Mouse (Mus musculus) MEL (cell line): ENCODE data around the gene Synpo2. TPM values are rescaled to one million over a fixed set of nuclear protein-coding genes. Genes with fewer than 3 reads are reported as not detected.

Source experiments
- DNase-seq: peaks from one replicate; pipeline ENCODE4 v3.0.0; 2011; ENCODE audit warnings: low read depth, low spot score
- H3K27ac ChIP-seq: 2 replicates; pipeline ENCODE4 v1.5.1; 2012; ENCODE audit warnings: low read depth, mild to moderate bottlenecking, control low read depth, low read length, moderate library complexity; ENCODE audit not compliant: control insufficient read depth
- H3K27me3 ChIP-seq, 2 experiments: fragments of 150-350 bp in 1 of 2; sonication (generic) in 1 of 2; 2 replicates each; pipeline ENCODE4 v1.6.1; 2012; ENCODE audit warnings: low read length in 2 of 2, mild to moderate bottlenecking in 2 of 2, improper control_type of control experiment in 1 of 2, moderate library complexity in 1 of 2; ENCODE audit not compliant: insufficient read depth in 2 of 2, control insufficient read depth in 1 of 2
- H3K36me3 ChIP-seq, 2 experiments: 2 replicates each; pipeline ENCODE4 v1.6.1; 2012 to 2014; ENCODE audit warnings: low read length in 2 of 2, improper control_type of control experiment in 1 of 2, inconsistent platforms in 1 of 2, mild to moderate bottlenecking in 1 of 2; ENCODE audit not compliant: insufficient read depth in 2 of 2, control insufficient read depth in 1 of 2
- H3K4me1 ChIP-seq, 2 experiments: fragments of 150-350 bp in 1 of 2; sonication (generic) in 1 of 2; 2 replicates each; pipeline ENCODE4 v1.6.1; 2012; ENCODE audit warnings: low read length in 2 of 2, improper control_type of control experiment in 1 of 2, mild to moderate bottlenecking in 1 of 2; ENCODE audit not compliant: insufficient read depth in 2 of 2, control insufficient read depth in 1 of 2
- H3K4me3 ChIP-seq, 2 experiments: fragments of 150-350 bp in 1 of 2; sonication (generic) in 1 of 2; 2 replicates each; pipeline ENCODE4 v1.5.1; 2012; ENCODE audit warnings: low read depth in 2 of 2, low read length in 2 of 2, mild to moderate bottlenecking in 2 of 2, moderate library complexity in 2 of 2, control low read depth in 1 of 2, improper control_type of control experiment in 1 of 2; ENCODE audit not compliant: control insufficient read depth in 1 of 2, insufficient read depth in 1 of 2
- H3K79me2 ChIP-seq: 2 replicates; pipeline ENCODE4 v1.6.1; 2012; ENCODE audit warnings: mild to moderate bottlenecking, low read length, moderate library complexity; ENCODE audit not compliant: control insufficient read depth, poor library complexity, insufficient read depth
- H3K9ac ChIP-seq: 2 replicates; pipeline ENCODE4 v1.6.1; 2012; ENCODE audit warnings: low read depth, mild to moderate bottlenecking, control low read depth, low read length, moderate library complexity; ENCODE audit not compliant: control insufficient read depth, poor library complexity, severe bottlenecking
- H3K9me3 ChIP-seq: fragments of 150-350 bp; sonication (generic); replicated peaks from 2 replicates; pipeline ENCODE4 v1.6.1; 2012; ENCODE audit warnings: mild to moderate bottlenecking, low read length, improper control_type of control experiment, moderate library complexity; ENCODE audit not compliant: insufficient read depth
- BHLHE40 ChIP-seq: IDR thresholded peaks from 2 replicates; pipeline ENCODE4 v1.6.1; 2012; ENCODE audit warnings: low read depth, mild to moderate bottlenecking, inconsistent platforms, low read length, improper control_type of control experiment, borderline replicate concordance
- CHD2 ChIP-seq: IDR thresholded peaks from 2 replicates; pipeline ENCODE4 v1.6.1; 2011; ENCODE audit warnings: low read length, improper control_type of control experiment
- E2F4 ChIP-seq: IDR thresholded peaks from 2 replicates; pipeline ENCODE4 v1.6.1; 2011; ENCODE audit warnings: low read depth, low read length, improper control_type of control experiment, borderline replicate concordance
- ELF1 ChIP-seq: IDR thresholded peaks from 2 replicates; pipeline ENCODE4 v1.6.1; 2014; ENCODE audit warnings: low read depth, mild to moderate bottlenecking, inconsistent platforms, low read length, improper control_type of control experiment, moderate library complexity
- ETS1 ChIP-seq: IDR thresholded peaks from 2 replicates; pipeline ENCODE4 v1.6.1; 2012; ENCODE audit warnings: low read depth, mild to moderate bottlenecking, inconsistent platforms, low read length, improper control_type of control experiment, moderate library complexity
- HCFC1 ChIP-seq: IDR thresholded peaks from 2 replicates; pipeline ENCODE4 v1.6.1; 2012; ENCODE audit warnings: low read depth, mild to moderate bottlenecking, inconsistent platforms, low read length, improper control_type of control experiment, moderate library complexity
- KAT2A ChIP-seq: conservative IDR thresholded peaks from 2 replicates; pipeline ENCODE4 v1.6.1; 2012; ENCODE audit warnings: low read depth, low read length, improper control_type of control experiment, inconsistent platforms
- MAFK ChIP-seq: IDR thresholded peaks from 2 replicates; pipeline ENCODE4 v1.6.1; 2011; ENCODE audit warnings: low read depth, mild to moderate bottlenecking, low read length, improper control_type of control experiment, borderline replicate concordance
- MXI1 ChIP-seq: IDR thresholded peaks from 2 replicates; pipeline ENCODE4 v1.6.1; 2011; ENCODE audit warnings: mild to moderate bottlenecking, low read depth, low read length, improper control_type of control experiment
- MYB ChIP-seq: IDR thresholded peaks from 2 replicates; pipeline ENCODE4 v1.6.1; 2011; ENCODE audit warnings: mild to moderate bottlenecking, low read depth, low read length, improper control_type of control experiment
- NELFE ChIP-seq: IDR thresholded peaks from 2 replicates; pipeline ENCODE4 v1.6.1; 2011; ENCODE audit warnings: low read depth, low read length, improper control_type of control experiment
- NRF1 ChIP-seq: IDR thresholded peaks from 2 replicates; pipeline ENCODE4 v1.6.1; 2014; ENCODE audit warnings: low read depth, mild to moderate bottlenecking, inconsistent platforms, low read length, improper control_type of control experiment, moderate library complexity; ENCODE audit not compliant: poor library complexity, insufficient read depth, severe bottlenecking
- RCOR1 ChIP-seq: IDR thresholded peaks from 2 replicates; pipeline ENCODE4 v1.6.1; 2012; ENCODE audit warnings: low read depth, mild to moderate bottlenecking, inconsistent platforms, low read length, improper control_type of control experiment
- SIN3A ChIP-seq: IDR thresholded peaks from 2 replicates; pipeline ENCODE4 v1.6.1; 2012; ENCODE audit warnings: low read length, improper control_type of control experiment, inconsistent platforms
- USF2 ChIP-seq, 2 experiments: IDR thresholded peaks; 2 replicates each; pipeline ENCODE4 v1.6.1; 2011 to 2012; ENCODE audit warnings: improper control_type of control experiment in 2 of 2, low read length in 2 of 2, borderline replicate concordance in 1 of 2, inconsistent platforms in 1 of 2, low read depth in 1 of 2, mild to moderate bottlenecking in 1 of 2; ENCODE audit not compliant: insufficient read depth in 1 of 2
- ZC3H11A ChIP-seq: IDR thresholded peaks from 2 replicates; pipeline ENCODE4 v1.6.1; 2012; ENCODE audit warnings: low read depth, mild to moderate bottlenecking, inconsistent platforms, low read length, improper control_type of control experiment
- ZKSCAN1 ChIP-seq: IDR thresholded peaks from 2 replicates; pipeline ENCODE4 v1.6.1; 2012; ENCODE audit warnings: low read depth, mild to moderate bottlenecking, inconsistent platforms, low read length, improper control_type of control experiment, moderate library complexity
- ZMIZ1 ChIP-seq: IDR thresholded peaks from 2 replicates; pipeline ENCODE4 v1.6.1; 2012; ENCODE audit warnings: low read depth, mild to moderate bottlenecking, inconsistent platforms, low read length, improper control_type of control experiment, moderate library complexity
- polyA plus RNA-seq, 2 experiments: library from polyadenylated mRNA; stranded (reverse) in 1 of 2; unstranded in 1 of 2; fragments of >175 nt in 1 of 2; fragments of >200 nt in 1 of 2; gene quantifications; 2 replicates each; pipeline versions ENCODE4 v1.2.1 to v1.2.4; 2012; ENCODE audit warnings: low replicate concordance in 2 of 2, low read depth in 1 of 2; ENCODE audit not compliant: insufficient read length in 2 of 2, insufficient read depth in 1 of 2, missing spikeins in 1 of 2
- total RNA-seq: library from RNA; depleted of rRNA; stranded (reverse); fragments of 300-350 nt; gene quantifications from 2 replicates; pipeline ENCODE4 v1.2.3, GENCODE M21; 2012

Synpo2 gene
- total and polyA plus RNA-seq, 3 experiments = 0.04 TPM; not detected in 2

GRCm38 (mm10) chr3:123207386-123207785 lies 28.6 kb downstream of the Synpo2 start:
- H3K9me3 ChIP-seq = no peaks in the 10 kb centered on the region
- no peak overlapping the region for H3K27ac ChIP-seq

GRCm38 (mm10) chr3:123205485-123205884 lies 30.5 kb downstream of the Synpo2 start:
- no peak overlapping the region for H3K4me3 ChIP-seq
- no peaks in the 10 kb centered on the region for H3K79me2 ChIP-seq
- no peaks in the 10 kb centered on the region for H3K9me3 ChIP-seq
- DNase-seq = no peak
- H3K27ac ChIP-seq = no peak overlapping the region
- peaks cover 1 to 2% of the 10 kb centered on the region in 2 experiments; a peak in 2 of 4 replicates for H3K27me3 ChIP-seq
- no peaks in the 10 kb centered on the region for H3K4me1 ChIP-seq
- TF ChIP-seq MAFK (no peak), NELFE (no peak), SIN3A (no peak), ELF1 (no peak), ETS1 (no peak), MYB (no peak), USF2 (IDR thresholded peaks at IDR 0.05; ENCODE audit: borderline replicate concordance in 1 of 2, insufficient read depth in 1 of 2, low read depth in 1 of 2, low read length in 2 of 2) (no peak), CHD2 (no peak), BHLHE40 (no peak), ZKSCAN1 (no peak), MXI1 (no peak), RCOR1 (no peak), HCFC1 (no peak), NRF1 (no peak), ZMIZ1 (no peak), KAT2A (no peak)
- TF ChIP-seq, all 39 proteins: peak for 0
- H3K36me3 ChIP-seq = no peaks in the 10 kb centered on the region
- H3K9ac ChIP-seq = no peak overlapping the region

More at GRCm38 (mm10) chr3:123207386-123207785, 28.6 kb downstream of the Synpo2 start:
- TF ChIP-seq USF2 (IDR thresholded peaks at IDR 0.05; ENCODE audit: borderline replicate concordance in 1 of 2, insufficient read depth in 1 of 2, low read depth in 1 of 2, low read length in 2 of 2) (no peak), CHD2 (no peak), RCOR1 (no peak), E2F4 (no peak), SIN3A (no peak), ZC3H11A (no peak)
- TF ChIP-seq, all 39 proteins: peak for 0
- H3K36me3 ChIP-seq = no peaks in the 10 kb centered on the region
- peaks cover 2 to 4% of the 10 kb centered on the region in 2 experiments; a peak in 3 of 4 replicates for H3K27me3 ChIP-seq
- H3K9ac ChIP-seq = no peak overlapping the region
- H3K4me3 ChIP-seq = no peak overlapping the region
- no peak for DNase-seq
- H3K79me2 ChIP-seq = no peaks in the 10 kb centered on the region
- H3K4me1 ChIP-seq = no peaks in the 10 kb centered on the region
